Mouse (Mus musculus) gonadal fat pad, adult 2 months (tissue): ENCODE results near the gene Sash1. TPM values are rescaled to one million over a fixed set of nuclear protein-coding genes. Genes with fewer than 3 reads are reported as not detected.
A peak's percentile ranks its signal among the peaks of the same experiment; 100 is the strongest.

Experiments used
- DNase-seq: peaks from one replicate; pipeline ENCODE4 v3.0.0-alpha.2; 2012; ENCODE audit warnings: low read depth
- polyA plus RNA-seq: library from polyadenylated mRNA; depleted of rRNA; stranded (reverse); fragments of >200 nt; gene quantifications from 2 replicates; pipeline ENCODE4 v1.2.3, GENCODE M21; 2012

Gene Sash1
- polyA plus RNA-seq, 1 experiment: 21.4 TPM

DNA sequence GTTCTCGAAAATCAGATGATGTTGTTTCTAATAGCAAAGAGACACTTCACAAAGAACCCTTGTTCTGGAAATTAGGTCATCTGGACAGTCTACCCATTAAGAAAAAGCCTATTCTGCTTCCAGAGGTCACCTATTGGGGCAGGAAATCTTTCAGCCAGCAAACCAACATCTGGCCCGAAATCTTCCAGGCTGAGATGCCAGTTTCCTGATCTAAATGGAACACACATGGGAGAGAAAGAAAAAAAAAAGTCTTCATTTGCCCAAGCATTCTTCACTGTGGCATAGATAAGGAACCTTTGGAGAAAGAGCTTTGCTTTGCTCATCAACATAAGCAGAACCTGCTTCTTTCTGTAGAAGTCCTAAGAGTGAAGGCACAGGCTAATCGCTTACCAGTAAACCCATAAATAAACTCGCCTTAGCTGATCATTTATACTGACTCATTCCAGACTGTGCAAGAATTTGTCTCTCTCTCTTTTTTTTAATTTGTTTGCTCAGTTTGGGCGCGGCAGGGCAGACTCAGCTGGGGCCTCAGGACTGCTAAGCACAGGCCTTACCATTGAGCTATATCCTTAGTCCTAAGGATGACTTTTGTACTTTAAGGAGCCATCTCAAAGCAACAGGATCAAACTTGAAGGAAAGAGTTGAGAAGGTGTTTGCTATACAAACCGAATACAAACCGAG lies 13.1 kb upstream of the Sash1 start:
- DNase-seq: no peak

DNA sequence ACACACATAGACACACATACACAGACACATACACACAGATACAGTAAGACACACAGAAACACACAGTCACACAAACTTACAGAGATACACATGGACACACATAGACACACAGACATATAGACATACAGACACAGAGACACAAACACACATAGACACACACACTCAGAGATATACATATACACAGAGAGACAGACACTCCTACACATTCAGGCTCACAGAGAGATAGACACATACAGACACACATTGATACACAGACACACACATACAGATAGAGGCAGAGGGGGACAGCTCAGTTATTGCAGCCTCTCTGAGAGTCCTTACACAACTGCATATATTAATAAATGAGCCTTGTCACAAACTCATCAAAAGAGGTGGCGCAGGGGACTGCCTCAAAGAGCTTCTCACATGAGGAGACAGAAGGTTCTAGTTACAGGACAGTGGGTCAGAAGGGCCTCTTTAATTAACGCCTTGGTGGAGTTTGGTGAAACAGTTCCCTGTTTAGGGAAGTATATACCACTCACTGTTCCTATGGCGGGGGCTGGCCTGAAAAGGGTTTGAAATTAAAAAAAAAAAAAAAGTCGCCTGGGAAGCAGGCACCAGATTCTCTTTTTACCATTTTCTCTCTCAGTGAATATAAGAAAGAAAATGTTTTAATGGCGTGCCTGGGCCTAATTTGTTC lies 12.4 kb upstream of the Sash1 start:
- no peak for DNase-seq

DNA sequence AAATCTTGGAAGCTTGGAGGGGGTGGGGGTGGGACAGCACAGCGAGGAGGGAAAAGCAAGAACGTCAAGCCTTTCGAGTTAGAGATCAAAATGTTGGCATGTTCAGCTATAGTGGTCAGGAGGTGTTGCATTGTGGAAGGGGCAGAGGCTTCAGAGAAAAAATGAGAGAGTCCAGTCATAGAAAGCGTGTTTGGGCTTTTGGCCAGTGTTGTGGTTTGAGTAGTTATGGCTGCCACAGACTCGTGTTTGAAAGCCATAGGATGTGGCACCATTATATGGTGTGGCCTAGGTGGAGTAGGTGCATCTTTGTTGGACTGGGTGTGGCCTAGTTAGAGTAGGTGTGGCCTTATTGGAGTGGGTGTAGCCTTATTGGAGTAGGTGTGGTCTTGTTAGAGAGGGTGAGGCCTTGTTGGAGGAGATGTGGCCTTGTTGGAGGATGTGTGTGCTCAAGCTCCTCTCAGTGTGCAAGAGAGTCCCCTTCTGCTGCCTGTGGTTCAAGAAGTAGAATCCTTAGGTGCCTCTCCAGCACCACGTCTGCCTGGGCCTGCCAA lies 9.2 kb upstream of the Sash1 start:
- DNase-seq: no peak

DNA sequence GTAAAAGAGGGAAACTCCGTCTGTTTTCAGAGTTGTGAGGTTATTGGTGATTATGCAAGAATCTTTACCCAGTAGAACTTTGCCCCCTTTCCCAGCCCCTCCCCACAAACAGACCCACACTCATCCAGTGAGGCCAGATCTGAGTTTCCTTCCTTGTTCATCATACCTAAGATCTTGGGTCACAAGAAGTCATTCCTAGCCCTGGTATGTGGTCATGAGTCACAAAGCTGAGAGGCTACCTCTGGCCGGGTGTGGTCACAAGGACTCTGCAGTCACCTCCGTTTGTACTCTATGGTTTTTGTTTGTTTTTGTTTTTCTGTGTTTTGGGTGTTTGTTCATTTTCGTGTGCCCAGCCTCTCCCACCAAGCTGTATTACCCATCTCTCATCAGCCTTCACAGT lies 4.6 kb upstream of the Sash1 start:
- DNase-seq: no peak

DNA sequence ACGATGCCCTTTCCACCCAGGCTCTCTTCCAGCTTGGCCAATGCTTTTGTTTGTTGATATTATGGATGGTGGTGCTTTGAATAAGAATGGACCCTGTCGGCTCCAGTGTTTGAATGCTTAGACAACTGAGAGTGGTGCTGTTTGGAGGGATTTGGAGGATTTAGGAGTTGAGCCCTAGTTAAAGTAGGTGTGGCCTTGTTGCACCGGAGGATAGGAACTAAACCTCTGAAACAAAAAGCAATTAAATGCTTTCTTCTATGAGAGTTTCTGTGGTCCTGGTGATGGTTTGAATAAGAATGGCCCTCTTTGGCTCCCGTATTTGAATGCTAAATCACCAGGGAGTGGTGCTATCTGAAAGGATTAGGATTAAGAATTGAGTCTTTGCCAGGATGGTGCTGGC lies 3.5 kb upstream of the Sash1 start:
- DNase-seq: no peak

DNA sequence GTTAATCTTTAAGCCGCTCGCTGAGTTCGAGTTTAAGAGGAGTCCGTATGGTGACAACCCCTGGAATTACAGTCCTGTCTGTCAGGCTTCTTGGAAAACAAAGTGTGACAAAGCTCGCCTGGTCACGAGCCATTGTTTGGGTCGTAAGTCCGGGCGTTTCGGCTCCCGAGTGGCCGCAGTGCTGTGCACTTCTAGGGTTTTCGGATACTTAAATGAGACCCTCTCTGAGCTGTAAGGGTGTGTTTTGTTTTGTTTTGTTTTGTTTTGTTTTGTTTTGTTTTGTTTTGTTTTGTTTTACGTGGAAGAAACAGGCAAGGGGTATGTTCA lies 621 bp upstream of the Sash1 start:
- DNase-seq: no peak

DNA sequence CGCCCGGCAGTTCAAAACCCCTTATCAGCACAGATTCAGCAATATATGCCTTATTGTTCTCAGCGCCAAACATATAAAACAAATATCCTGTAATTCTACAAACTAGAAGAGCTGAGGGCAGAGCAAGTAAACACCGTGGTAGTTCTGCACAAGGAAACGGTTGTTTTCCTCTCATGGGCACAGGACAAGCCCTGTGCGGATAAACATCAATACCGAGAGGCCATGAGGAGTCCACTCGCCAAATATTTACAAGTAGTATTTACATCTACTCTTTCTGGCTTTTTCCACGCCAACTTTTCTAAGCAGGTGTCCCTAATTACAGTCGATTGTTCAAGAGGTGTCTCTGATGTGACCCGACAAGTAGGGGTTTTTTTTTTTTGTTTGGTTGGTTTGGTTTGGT lies 669 bp downstream of the Sash1 start:
- DNase-seq: no peak

DNA sequence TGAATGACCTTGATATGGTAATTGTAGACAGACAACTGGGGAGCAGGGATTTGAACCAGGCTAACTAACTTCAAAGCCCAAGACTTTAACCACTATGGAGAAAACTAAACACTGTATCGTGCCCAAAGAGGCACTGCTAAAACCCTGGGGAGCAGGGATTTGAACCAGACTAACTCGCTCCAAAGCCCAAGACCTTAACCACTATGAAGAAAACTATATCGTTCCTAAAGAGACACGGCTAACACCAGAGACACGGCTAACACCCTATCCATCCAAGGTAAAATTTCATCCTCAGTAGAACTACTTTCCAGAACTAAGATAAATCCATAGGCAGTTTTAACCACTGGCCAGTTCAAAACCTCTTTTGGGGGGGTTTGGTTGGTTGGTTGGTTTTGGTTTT lies 1.3 kb downstream of the Sash1 start:
- no peak for DNase-seq

DNA sequence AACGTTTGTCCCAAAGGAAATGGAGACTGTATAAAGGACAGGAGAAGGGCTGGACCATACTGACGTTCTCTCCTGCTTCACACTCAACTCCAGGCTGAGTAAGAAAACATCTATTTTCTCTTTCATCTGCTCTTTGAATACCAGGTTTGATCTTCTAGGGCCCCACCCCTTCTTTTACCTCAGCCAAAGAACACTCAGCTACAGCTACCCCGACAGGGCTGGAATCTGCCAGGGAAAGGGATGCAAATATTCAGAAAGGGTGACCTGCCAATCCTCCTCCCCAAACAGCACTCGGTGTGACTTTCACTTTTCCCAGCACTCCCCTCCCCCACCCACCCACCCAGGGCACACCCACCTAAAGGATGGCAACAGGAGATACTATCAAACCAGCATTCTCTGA lies 2.2 kb downstream of the Sash1 start:
- no peak for DNase-seq

DNA sequence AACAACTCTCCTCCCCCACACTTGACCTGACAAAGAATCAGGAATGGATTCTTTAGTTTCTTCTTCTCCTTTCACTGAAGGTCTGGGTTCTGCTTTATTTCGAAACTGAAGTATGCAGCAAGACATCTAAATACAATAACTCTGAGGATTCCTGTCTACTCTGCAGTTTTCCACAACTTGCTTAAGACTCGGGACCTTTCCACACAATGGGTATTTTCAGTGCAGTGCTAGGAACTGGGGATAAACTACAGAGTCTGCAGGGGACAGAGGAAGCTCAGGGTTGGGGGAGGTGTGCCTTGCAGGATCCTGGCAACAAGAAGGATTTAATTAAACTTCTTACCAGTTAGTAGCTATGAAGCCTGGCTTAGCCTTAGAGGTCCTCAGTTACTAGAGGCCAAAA lies 4.1 kb downstream of the Sash1 start:
- no peak for DNase-seq

DNA sequence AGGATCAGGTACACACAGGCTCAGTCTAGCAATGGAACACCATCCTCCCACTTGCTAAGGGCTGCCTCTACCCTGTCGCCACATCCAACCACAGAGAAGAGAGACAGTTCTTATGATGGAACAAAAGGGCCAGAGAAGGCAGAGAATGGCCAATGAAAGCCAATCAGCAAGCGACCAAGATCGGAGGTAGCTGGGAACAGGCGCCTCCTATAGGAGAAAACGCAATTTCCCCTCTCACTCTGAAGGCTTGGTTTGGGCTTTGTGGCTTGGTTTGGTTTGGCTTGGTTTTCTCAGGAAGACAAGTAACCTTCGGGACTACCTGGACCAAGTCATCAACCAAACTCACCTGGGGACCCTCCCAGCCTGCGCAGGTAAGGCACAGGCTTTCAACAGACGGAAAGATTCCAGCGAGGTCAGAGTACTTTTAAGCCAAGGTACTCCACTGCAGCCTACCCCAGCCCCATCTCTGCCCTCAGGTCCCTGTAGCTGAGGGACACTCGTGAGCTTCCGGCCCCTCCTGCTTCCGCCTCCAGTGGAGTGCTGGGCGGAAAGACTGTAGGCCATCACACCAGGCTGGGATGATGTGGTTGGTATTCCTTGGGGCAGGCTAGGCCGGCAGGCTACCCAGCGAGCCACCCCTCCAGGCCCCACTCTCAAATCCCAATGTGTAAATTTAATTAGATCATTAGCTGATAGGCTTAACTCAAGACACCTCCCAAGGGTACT lies 4.8 kb downstream of the Sash1 start:
- no peak for DNase-seq

DNA sequence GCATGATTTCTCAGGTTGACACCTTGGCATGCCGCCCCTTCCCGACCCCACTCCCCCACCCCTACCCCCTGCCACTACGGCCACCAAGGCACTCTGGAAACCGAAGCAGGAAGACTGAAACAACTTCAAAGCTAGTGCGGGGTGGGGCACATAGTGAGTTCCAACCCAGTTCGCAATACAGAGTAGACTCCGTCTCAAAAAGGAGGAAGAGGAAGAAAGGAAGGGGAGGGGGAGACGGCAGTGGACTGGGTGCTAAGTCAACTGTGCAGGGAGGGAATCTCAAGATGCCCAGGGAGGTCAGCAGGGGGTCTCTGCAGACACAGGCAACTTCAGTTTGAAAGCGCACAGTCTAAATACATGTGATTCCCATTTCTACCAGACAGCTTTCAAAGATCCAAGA lies 7.0 kb downstream of the Sash1 start:
- DNase-seq: no peak

DNA sequence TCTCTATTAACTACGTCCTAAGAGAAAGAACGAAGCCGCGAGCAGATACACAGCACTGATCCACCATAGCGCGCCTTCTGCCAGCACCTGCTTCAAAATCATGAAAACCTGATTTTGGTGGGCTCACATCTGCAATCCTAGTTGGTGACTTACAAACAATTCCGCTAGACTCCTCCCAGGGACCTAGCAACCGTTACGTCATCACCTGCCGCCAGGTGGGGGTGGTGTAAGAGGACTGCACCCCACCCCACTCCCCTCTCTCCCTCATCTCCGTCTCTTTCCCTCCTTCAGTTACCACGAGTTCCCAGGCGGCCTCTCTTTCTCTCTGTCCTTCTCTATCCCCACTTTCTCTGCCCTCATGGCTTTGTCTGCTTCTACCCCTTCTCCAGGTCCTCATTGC lies 7.5 kb downstream of the Sash1 start:
- DNase-seq: no peak

DNA sequence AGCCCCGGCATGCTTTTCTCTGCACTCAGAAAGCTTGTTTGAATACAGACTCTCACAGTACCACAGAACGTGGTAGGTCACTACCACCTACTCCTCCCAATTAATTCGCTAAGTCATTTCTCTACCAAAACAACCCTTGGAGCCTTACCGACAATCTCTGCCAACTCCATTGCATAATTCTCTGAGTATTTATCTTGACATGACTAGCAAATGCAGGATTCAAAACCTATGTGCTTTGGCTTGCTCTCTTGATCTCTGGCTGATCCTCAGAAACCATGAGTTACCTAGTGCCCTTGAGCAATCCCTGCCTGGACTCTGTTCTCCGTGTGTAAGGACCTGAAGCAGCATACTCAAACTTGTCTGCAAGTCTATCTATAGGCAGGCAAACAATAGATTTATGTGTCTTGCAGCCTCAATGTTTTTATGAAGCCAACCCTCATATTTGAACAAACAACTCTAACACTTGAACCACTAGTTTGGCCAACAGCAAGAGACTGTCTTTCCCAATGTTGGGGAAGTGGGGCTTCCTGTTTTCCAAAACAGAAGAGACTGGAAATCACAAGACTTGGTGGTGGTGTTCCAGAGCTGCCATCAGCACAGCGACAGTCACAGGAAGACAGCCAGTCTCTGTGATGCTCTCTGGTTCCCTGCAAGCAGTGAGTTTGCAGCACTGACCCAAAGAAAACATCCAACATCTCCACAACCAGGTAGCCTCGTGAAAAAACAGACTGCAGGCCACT lies 12.1 kb downstream of the Sash1 start:
- DNase-seq: peak; percentile 100

DNA sequence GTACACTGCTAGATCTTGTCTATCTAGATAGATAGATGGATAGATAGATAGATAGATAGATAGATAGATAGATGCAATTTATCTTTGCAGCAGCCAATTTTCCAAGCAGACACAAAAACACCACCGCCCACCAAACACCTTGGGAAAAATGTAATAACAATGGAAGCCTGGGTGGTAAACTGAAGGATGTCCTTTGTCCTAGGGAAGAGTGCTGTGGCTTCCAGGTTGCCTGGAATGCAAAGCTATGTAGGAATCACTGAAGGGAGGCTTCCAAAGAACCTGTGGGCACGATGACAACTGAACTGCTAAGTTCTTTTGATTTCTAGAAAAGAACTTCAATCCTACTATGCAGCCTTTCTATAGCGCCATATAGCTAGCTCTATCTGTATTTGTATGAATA lies 13.1 kb downstream of the Sash1 start:
- DNase-seq: no peak

DNA sequence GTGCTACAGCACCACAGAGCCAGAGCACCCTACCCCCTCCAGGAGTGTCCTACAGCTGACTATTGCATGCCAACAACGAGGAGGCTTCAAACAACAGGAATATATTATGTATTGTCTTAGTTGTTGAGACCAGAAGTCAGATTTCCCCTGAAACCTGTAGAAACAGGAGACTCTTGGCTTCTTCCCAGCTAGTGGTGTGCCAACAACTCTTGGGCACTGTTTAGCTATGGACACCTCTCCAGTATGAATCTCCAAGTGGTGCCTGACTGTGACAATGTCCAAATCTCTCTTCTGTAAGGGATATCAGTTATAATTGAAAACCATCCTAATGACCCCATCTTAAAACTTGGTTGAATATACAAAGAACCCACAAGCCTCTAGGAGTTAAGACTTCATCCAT lies 13.9 kb downstream of the Sash1 start:
- DNase-seq: no peak

DNA sequence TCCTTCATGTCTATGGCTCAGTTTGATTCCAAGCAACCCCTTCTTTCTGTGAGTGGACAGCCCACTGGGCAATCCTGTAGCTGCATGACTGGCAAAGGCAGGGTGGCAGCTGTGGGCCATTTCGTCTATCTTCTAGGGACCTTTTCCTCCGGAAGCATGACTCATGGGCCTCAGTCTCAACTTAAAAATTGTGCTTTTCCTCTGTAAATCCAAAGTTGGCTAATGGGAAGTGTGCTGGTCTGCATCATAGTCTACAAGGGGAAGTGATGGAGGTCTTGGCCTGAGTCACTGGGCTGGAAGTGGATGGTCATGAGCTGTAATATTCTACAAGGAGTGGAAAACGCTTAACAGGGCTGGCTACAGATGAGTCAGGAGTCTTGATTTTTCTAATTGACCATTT lies 15.5 kb downstream of the Sash1 start:
- DNase-seq: no peak

DNA sequence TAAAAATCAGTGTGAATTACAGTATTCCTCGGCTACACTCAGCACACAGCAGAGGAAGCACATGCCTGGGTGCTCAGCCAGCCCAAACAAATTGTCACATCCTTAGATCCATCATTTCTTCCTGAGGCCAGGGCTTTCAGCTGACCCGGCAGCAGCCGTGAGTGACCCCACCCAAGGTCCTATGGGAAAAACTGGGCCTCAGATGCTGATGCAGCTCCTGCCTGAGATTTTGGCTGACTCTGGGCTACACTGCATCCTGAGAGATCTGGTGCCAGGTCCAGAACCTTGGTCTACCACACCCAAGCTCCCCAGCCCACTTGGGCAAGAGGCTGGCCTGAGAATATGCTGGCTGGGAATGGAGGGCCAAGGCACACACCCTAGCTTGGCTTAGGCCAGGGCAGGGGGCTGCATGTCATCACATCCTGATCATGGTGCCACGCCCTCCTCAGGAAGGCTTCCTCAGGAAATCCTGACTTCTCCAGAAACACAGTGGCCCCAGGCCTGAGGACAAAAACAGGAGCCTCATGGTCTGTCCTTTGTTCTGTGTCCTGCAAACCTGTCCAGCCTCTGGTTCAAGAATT lies 19.7 kb downstream of the Sash1 start:
- DNase-seq: no peak

DNA sequence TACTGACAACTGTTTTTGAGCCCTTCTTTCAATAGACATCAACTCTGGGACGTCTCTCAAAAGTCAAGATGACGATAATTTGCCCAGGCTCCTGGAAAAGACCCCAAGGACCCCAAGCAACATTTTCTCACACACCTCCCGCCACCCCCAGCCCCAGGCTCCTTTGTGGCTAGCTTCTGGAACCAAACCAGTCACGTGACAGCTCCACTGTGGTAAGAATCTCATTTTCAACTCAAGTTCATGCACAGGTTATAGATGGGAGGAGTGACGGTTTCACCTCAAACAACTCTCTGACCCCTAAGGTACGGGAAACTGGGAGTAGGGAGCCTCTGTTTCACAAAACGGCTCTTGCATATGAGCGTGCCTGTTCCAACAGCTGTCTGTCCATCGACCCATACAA lies 25.2 kb downstream of the Sash1 start:
- no peak for DNase-seq

DNA sequence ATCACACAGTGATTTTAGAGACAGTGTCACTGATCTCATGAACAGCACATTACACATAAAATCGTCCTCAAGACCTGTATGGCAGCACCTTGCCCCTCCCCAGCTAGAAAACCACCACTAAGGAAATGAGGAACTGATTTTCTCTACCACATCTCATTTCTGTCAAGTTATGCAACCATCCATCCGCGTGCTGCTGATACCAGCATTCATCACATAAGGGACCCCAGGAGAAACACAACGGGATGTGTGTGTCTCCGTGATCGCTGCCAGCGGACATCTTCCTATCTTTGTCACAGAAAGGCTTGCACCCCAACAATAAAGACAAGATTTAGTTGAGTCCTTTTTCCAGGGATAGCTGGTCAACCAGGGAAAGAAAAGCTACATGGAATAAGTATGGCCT lies 27.2 kb downstream of the Sash1 start:
- no peak for DNase-seq

DNA sequence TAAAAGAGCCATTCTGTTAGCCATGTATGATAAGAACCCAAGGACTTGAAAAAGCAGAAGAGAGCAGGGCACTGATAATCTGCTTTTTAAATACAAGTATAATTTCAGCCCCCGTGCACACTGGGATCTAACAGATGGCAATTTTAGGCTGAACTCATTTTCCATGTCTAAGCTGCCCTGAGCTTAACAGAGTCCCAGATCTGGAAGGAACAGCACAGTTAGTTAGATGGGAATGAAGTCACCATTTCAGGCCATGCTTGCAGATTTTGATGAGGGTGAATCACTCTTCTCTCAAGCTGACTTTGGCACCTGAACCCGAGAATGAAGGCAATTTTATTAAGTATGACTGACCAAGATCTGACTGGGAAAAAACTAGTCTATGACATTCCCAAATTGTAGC lies 28.9 kb downstream of the Sash1 start:
- DNase-seq: no peak

DNA sequence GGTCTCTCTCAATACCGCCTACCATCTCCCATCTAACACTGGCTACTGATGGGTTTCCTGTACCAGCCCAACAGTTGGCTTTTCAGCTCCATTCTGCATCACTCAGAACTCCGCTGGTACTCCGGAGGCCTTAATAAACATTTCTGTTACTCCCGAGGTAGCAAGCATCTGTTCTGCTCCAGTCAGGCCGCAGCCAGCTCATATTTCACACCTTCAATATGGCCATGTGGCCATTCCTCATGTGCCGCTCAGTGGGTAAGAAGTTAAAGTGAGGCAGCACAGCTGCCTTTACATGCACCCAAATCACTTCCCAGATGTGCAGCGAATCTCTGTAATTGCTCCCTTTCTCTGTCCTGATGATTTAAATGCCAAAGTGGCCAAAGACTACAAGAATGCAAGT lies 32.5 kb downstream of the Sash1 start:
- no peak for DNase-seq
